Mouse (Mus musculus) liver, embryonic 16.5 days (tissue): Measurements from ENCODE around the gene Inpp5a. TPM values are rescaled to one million over a fixed set of nuclear protein-coding genes. Genes with fewer than 3 reads are reported as not detected.

ENCODE experiments used
- ATAC-seq: fragments of 200-750 bp; cut with Nextera tagmentation; 2 replicates; pipeline ENCODE4 v1.8.0; 2017; ENCODE audit warnings: low read depth, mild to moderate bottlenecking, moderate number of reproducible peaks, moderate library complexity
- H3K27ac ChIP-seq: fragments of 300-500 bp; sonication (generic); 2 replicates; pipeline ENCODE4 v1.5.1; 2014; ENCODE audit warnings: mild to moderate bottlenecking, low read length
- H3K27me3 ChIP-seq: fragments of 300-500 bp; sonication (generic); 2 replicates; pipeline ENCODE4 v1.6.1; 2014; ENCODE audit warnings: low read depth, low read length, mixed read lengths; ENCODE audit not compliant: control insufficient read depth, insufficient read depth
- H3K36me3 ChIP-seq: fragments of 300-500 bp; sonication (generic); 2 replicates; pipeline ENCODE4 v1.6.1; 2014; ENCODE audit warnings: mild to moderate bottlenecking; ENCODE audit not compliant: control insufficient read depth, insufficient read depth
- H3K4me1 ChIP-seq: fragments of 300-500 bp; sonication (generic); 2 replicates; pipeline ENCODE4 v1.6.1; 2014; ENCODE audit warnings: low read depth, low read length, mixed read lengths; ENCODE audit not compliant: control insufficient read depth
- H3K4me2 ChIP-seq: fragments of 300-500 bp; sonication (generic); 2 replicates; pipeline ENCODE4 v1.6.1; 2014; ENCODE audit warnings: low read depth, low read length, mixed read lengths
- H3K4me3 ChIP-seq: fragments of 300-500 bp; sonication (generic); 2 replicates; pipeline ENCODE4 v1.5.1; 2014; ENCODE audit warnings: low read depth, mild to moderate bottlenecking, low read length
- H3K9ac ChIP-seq: fragments of 300-500 bp; sonication (generic); 2 replicates; pipeline ENCODE4 v1.6.1; 2014; ENCODE audit warnings: low read depth, low read length
- H3K9me3 ChIP-seq: fragments of 300-500 bp; sonication (generic); replicated peaks from 2 replicates; pipeline ENCODE4 v1.6.1; 2016; ENCODE audit warnings: low read length; ENCODE audit not compliant: control insufficient read depth
- WGBS: fragments of 180-500 bp; shearing (Covaris S2); extraction: QIAGEN DNeasy Blood & Tissue Kit; methylation state at CpG from one replicate; pipeline ENCODE4 v1.1.7; 2014; ENCODE audit not compliant: insufficient replicate concordance; 5-methylcytosine and 5-hydroxymethylcytosine counted together
- polyA plus RNA-seq: library from polyadenylated mRNA; unstranded; fragments of >200 nt; fragmentation: Nextera tagmentation; extraction: Ambion mirVana; gene quantifications from 2 replicates; pipeline ENCODE4 v1.2.1, GENCODE M21; 2015

Gene Inpp5a
- polyA plus RNA-seq, 1 experiment from 2014 or later = 3.5 TPM

- Histone ChIP-seq H3K27ac (no peak overlapping the region), H3K9me3 (no peaks in the 10 kb centered on the region), H3K36me3 (no peaks in the 10 kb centered on the region), H3K4me1 (no peaks in the 10 kb centered on the region), H3K9ac (no peak overlapping the region), H3K4me3 (no peak overlapping the region), H3K27me3 (no peaks in the 10 kb centered on the region), H3K4me2 (no peak overlapping the region)
- no peak for ATAC-seq
- 64% methylated on average over 2 of the region's 2 CpGs for WGBS
Measured at GRCm38 (mm10) chr7:139368218-139368617, 20.7 kb upstream of the Inpp5a start.

GRCm38 (mm10) chr7:139368722-139369380 is 20.1 kb upstream of the Inpp5a start:
- Histone ChIP-seq H3K4me1 (no peaks in the 10 kb centered on the region), H3K27ac (no peak overlapping the region), H3K4me3 (no peak overlapping the region), H3K9me3 (no peaks in the 10 kb centered on the region), H3K9ac (no peak overlapping the region), H3K36me3 (no peaks in the 10 kb centered on the region), H3K27me3 (no peaks in the 10 kb centered on the region), H3K4me2 (no peak overlapping the region)
- ATAC-seq = no peak
- 45% methylated on average over 14 of the region's 14 CpGs for WGBS

GRCm38 (mm10) chr7:139369501-139370088 is 19.3 kb upstream of the Inpp5a start:
- Histone ChIP-seq H3K9ac (no peak overlapping the region), H3K9me3 (no peaks in the 10 kb centered on the region), H3K27me3 (no peaks in the 10 kb centered on the region), H3K27ac (no peak overlapping the region), H3K36me3 (no peaks in the 10 kb centered on the region), H3K4me3 (no peak overlapping the region), H3K4me1 (no peaks in the 10 kb centered on the region), H3K4me2 (no peak overlapping the region)
- WGBS = 71% methylated on average over 6 of the region's 6 CpGs
- ATAC-seq = no peak

- ATAC-seq = no peak
- H3K4me2 ChIP-seq = no peak overlapping the region
- H3K27me3 ChIP-seq = no peaks in the 10 kb centered on the region
- no peaks in the 10 kb centered on the region for H3K4me1 ChIP-seq
- no peaks in the 10 kb centered on the region for H3K36me3 ChIP-seq
- H3K9me3 ChIP-seq = no peaks in the 10 kb centered on the region
- no peak overlapping the region for H3K27ac ChIP-seq
- H3K9ac ChIP-seq = no peak overlapping the region
- no peak overlapping the region for H3K4me3 ChIP-seq
Measured at GRCm38 (mm10) chr7:139371389-139371788, 17.5 kb upstream of the Inpp5a start.

- H3K4me3 ChIP-seq = no peak overlapping the region
- H3K9ac ChIP-seq = no peak overlapping the region
- H3K36me3 ChIP-seq = no peaks in the 10 kb centered on the region
- no peak overlapping the region for H3K4me2 ChIP-seq
- 23% methylated on average over 7 of the region's 7 CpGs for WGBS
- H3K9me3 ChIP-seq = no peaks in the 10 kb centered on the region
- ATAC-seq = peak; percentile 45
- no peak overlapping the region for H3K27ac ChIP-seq
- no peaks in the 10 kb centered on the region for H3K27me3 ChIP-seq
- H3K4me1 ChIP-seq = no peaks in the 10 kb centered on the region
Measured at GRCm38 (mm10) chr7:139377381-139377780, 11.5 kb upstream of the Inpp5a start.

GRCm38 (mm10) chr7:139378355-139378754 is 10.6 kb upstream of the Inpp5a start:
- Histone ChIP-seq H3K4me3 (no peak overlapping the region), H3K27ac (no peak overlapping the region), H3K9ac (no peak overlapping the region), H3K9me3 (no peaks in the 10 kb centered on the region), H3K4me2 (no peak overlapping the region), H3K27me3 (no peaks in the 10 kb centered on the region), H3K36me3 (no peaks in the 10 kb centered on the region), H3K4me1 (no peaks in the 10 kb centered on the region)
- WGBS = 64% methylated on average over 3 of the region's 3 CpGs
- ATAC-seq = no peak

- Histone ChIP-seq H3K9me3 (no peaks in the 10 kb centered on the region), H3K4me1 (no peaks in the 10 kb centered on the region), H3K27ac (no peak overlapping the region), H3K4me3 (no peak overlapping the region), H3K4me2 (no peak overlapping the region), H3K27me3 (no peaks in the 10 kb centered on the region), H3K36me3 (no peaks in the 10 kb centered on the region), H3K9ac (no peak overlapping the region)
- ATAC-seq = no peak
- 54% methylated on average over 2 of the region's 2 CpGs for WGBS
Measured at GRCm38 (mm10) chr7:139379745-139380144, 9.2 kb upstream of the Inpp5a start.

- Histone ChIP-seq H3K9me3 (no peaks in the 10 kb centered on the region), H3K4me3 (no peak overlapping the region), H3K4me2 (no peak overlapping the region), H3K27ac (no peak overlapping the region), H3K36me3 (no peaks in the 10 kb centered on the region), H3K27me3 (no peaks in the 10 kb centered on the region), H3K4me1 (no peaks in the 10 kb centered on the region), H3K9ac (no peak overlapping the region)
- ATAC-seq = no peak
- WGBS = 41% methylated on average over 4 of the region's 4 CpGs
Measured at GRCm38 (mm10) chr7:139380225-139380624, 8.7 kb upstream of the Inpp5a start.

GRCm38 (mm10) chr7:139381877-139382276 is 7.0 kb upstream of the Inpp5a start:
- ATAC-seq = no peak
- no peak overlapping the region for H3K27ac ChIP-seq
- H3K4me1 ChIP-seq = no peaks in the 10 kb centered on the region
- no peak overlapping the region for H3K4me2 ChIP-seq
- H3K36me3 ChIP-seq = no peaks in the 10 kb centered on the region
- H3K9ac ChIP-seq = no peak overlapping the region
- no peaks in the 10 kb centered on the region for H3K27me3 ChIP-seq
- H3K4me3 ChIP-seq = no peak overlapping the region
- WGBS = 54% methylated on average over 2 of the region's 2 CpGs
- H3K9me3 ChIP-seq = no peaks in the 10 kb centered on the region
